Mouse (Mus musculus): ENCODE results near the gene Zbtb8a.

GRCm38 (mm10) chr4:129375000-129375399 is 2.9 kb downstream of the Zbtb8a start:
- no peak for TF ChIP-seq POLR2A (IDR thresholded peaks at IDR 0.05; ENCODE audit: insufficient read depth, low read depth, low read length)
- no peak for TF ChIP-seq CTCF (IDR thresholded peaks at IDR 0.05; ENCODE audit: insufficient read depth, low read depth, low read length)
